Mouse (Mus musculus) gonadal fat pad, adult 2 months (tissue): Measurements from ENCODE around the gene Ccdc105. TPM values are rescaled to one million over a fixed set of nuclear protein-coding genes. Genes with fewer than 3 reads are reported as not detected.

Experiments used
- DNase-seq: peaks from one replicate; pipeline ENCODE4 v3.0.0-alpha.2; 2012; ENCODE audit warnings: low read depth
- polyA plus RNA-seq: library from polyadenylated mRNA; depleted of rRNA; stranded (reverse); fragments of >200 nt; gene quantifications from 2 replicates; pipeline ENCODE4 v1.2.3, GENCODE M21; 2012; rRNA removed

The Ccdc105 gene
- polyA plus RNA-seq = 0.05 and 0.39 TPM in 2 replicates

DNA sequence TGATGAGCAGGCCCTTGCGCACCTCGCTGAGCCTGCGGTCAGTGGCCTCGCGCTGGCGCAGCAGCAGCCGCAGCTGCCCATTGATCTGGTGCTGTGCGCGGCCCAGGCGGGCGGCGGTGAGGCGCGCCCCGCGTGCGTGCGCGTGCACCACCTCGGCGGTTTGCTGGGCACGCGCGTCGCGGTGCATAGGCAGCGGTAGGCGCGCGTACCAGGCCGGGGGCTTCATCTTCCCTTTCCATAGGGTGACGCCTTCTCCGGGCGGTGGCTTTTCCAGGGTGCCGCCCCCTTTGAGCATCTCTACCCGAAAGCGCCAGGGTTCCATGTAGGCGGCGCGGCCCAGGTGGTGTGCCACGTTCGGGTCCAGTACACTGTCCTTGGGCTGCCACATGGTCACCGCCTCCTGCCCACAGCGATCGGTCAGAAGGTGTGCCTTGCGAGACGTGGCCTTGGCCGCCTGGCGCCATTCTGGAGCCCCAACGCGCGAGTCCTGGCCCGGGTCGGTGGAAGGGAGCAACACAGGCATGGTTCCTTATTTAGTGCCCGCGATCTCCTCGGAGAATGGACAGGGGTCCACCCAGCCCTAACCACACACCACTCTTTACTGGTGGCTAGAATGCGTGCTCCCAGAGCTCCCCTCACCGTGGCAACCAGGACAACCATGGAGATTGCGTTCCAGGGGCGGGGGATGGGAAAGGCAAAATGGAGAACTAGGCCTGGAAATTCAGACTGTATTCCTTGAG lies at the start of gene Ccdc105:
Gene Ccdc105, minus strand, starts transcription at position 614 of the 740 bp plus-strand sequence.
- DNase-seq = no peak

DNA sequence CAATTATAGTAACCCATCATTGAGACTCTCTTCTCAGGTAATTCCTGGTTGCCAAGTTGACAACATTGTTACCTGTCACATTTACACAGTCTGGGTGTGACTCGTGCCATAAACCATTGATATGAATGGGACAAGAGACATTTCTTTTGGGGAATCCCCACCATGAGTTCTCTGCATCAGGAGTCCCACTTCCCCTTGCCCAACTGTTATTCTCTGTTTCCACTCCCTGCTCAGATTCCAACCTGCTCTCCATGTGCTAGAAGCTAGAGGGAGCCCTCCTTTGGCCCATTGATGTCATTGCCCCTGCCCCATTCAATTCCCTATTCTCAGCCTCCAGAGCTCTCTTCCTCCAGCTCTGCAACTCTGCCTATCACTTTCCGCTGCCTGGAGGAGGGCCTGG lies 48.6 kb upstream of the Ccdc105 start:
- no peak for DNase-seq

DNA sequence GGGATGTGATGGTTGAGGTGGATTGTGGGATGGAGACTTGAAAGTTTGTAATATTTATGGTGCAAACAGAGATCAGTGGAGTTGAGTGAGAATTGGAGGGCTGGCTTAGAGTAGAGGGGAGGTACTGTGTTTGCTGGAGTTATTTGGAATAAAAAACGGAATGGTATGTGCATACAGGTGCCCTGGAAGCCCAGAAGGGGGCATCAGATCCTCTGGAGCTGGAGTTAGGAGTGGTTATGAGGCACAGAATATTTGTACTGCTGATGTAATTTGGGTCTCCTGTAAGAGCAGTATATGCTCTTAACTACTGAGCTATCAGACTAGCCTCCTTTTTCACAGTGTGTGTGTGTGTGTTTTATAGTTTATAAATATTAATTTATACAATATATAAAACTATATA lies 37.7 kb upstream of the Ccdc105 start:
- no peak for DNase-seq

DNA sequence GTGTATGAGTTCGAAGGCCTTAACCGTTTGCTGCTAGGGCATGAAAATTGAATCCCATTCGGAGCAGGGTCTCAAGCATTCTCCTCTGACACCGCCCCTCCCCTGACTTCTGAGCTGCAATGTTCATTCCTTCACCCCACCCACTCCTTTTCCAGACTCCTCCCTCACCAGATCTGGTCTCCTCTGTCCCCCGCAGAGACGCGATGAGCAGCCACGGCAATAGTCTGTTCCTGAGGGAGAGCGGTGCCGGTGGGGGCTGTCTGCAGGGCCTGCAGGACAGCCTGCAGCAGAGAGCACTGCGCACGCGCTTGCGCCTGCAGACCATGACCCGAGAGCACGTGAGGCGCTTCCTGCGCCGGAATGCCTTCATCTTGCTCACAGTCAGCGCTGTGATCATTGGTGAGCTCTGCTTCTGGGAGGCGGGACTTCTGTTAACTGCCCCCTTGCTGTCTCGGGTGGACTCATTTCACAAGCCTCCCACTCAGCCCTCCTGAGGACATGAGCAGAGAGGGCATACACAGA lies 34.8 kb upstream of the Ccdc105 start:
- no peak for DNase-seq

DNA sequence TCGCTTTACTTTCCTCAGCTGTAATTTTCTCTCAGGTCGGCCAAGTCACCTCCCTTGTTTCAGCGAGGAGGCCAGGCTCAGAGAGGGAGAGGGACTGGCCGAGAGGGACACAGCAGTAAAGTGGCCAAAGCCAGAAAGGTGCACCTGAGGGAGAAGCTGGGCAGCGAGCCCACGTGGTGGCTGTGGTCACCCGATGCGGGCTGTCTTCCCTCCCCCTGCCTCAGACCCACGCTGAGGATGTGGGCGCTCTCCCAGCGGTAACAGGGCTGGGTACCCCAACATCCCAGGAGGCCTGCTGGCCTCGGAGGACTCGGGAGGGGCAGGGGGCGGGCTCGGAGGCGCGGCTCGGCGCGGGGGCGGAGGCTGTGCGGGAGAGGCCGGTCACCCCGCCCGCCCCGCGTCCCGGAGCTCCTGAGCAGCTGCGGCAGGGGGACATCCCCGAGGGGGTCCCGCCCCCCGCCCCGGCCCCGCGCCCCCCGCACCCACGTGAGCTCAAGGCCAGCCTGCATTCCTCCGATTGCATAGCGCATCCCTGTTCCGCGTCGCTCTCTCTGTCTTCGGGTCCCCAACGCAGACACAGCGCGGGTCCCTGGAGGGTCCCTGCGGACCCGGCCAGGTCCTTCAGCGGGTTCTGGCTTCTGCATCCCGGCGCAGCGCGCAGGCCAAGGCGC lies 27.3 kb upstream of the Ccdc105 start, which contains the start of gene Slc1a6:
Gene Slc1a6, plus strand, starts transcription at position 516 of the 671 bp plus-strand sequence.
- no peak for DNase-seq

DNA sequence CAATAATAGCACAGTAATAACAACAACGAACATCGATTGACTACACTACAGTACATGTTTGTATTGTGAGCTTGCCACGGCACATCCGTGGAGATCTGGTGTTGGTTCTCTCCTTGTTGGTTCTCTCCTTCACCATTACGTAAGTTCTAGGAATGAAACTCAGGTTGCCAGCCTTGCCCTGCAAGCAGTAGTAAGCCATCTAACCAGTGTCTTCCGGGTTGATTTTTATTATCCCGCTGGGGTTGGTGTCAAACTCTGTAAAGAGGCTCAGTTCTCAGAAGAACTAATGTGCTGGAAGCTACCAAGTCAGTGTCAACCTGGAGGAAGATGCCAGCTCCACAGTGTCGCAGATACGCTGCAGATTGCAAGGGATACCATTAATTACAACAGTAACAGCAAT lies 26.7 kb upstream of the Ccdc105 start:
- no peak for DNase-seq

DNA sequence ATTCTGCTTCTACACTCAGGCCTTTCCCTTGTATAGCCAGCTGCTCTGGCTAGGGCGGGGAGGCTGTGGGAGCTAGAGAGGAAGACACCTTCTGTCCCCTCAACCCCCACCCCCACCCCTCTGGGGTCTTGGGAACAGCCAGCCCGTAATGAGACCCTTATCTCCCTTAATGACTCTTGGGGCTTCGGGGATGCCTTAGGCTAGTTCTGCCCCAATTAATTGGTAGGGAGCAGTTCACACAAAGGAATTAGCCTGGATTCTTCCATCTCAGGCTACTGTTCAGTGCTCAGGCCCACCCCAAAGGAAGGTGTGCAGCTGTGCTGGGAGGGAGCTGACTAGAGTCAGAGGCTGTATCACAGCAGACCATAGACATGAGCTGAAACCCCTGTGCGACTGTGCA lies 23.0 kb upstream of the Ccdc105 start:
- no peak for DNase-seq

DNA sequence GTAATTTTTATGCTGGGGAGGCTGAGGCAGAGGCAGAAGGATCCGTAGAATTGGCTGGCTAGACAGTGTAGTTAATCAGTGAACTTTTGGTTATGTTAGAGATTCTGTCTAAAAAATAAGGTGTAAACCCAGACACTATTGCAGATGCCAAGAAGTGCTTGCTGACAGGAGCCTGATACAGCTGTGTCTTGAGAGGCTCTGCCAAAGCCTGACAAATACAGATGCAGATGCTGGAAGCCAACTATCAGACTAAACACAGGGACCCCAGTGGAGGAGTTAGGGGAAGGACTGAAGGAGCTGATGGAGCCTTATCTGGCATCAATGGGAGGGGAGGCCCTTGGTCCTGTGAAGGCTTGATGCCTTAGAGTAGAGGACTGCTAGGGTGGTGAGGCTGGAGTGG lies 12.7 kb upstream of the Ccdc105 start:
- DNase-seq = no peak

DNA sequence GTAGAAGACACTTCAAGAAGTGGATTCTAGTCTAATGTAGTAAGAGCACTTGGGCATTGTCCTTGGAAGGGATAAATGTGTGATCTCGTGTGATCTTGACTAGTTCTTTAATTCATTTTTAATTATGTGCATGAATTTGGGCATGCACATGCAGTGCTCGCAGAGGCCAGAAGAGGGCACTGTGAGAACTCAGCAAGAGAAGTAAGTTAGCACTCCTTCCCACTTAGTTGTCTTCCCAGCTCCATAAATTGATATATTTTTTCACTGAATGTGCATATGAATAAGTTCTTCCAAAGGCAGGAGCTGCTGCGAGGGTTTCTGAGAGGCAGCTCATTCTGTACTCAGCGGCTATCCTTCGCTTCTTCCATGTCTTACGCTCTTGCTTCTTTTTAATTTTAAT lies 3.2 kb upstream of the Ccdc105 start:
- DNase-seq = no peak

DNA sequence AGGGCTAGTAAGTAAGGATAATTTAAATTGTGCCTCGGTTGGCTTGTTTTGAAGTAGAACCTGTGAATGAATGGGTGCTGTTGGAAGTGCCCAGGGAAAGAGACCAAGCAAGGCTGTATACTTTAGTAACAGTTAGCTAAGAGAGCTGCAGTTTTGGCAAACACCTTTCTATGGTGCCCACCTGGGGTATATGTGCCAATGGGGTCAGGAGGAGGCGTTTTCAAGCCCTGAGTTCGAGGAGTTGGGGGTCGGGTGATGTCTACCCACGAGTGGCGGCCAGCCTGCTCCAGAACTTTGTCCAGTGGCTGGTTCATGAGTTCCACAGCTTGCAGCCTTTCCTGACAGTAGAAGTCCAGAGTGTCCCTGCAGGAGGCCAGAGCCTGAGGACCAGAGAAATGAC lies 3.9 kb downstream of the Ccdc105 start:
- no peak for DNase-seq

DNA sequence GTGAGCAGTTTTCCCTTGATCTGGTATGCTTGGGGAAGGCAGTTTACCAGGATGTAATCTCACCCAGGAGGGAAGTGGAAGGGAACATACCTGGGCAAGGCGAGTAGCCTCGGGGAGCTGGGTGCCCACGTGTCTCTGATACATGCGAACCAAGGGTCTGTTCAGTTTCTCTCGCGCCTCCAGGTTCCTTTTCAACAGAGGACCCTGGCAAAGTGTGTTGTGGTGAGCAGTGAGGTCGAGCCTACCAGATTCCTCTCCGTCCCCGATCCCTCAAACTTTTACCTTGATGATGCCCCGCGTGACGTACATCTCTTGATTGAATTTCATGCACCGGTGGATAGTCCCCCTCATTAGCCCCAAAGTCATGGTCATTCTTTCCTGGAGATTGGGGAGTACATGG lies 4.7 kb downstream of the Ccdc105 start:
- DNase-seq = no peak

DNA sequence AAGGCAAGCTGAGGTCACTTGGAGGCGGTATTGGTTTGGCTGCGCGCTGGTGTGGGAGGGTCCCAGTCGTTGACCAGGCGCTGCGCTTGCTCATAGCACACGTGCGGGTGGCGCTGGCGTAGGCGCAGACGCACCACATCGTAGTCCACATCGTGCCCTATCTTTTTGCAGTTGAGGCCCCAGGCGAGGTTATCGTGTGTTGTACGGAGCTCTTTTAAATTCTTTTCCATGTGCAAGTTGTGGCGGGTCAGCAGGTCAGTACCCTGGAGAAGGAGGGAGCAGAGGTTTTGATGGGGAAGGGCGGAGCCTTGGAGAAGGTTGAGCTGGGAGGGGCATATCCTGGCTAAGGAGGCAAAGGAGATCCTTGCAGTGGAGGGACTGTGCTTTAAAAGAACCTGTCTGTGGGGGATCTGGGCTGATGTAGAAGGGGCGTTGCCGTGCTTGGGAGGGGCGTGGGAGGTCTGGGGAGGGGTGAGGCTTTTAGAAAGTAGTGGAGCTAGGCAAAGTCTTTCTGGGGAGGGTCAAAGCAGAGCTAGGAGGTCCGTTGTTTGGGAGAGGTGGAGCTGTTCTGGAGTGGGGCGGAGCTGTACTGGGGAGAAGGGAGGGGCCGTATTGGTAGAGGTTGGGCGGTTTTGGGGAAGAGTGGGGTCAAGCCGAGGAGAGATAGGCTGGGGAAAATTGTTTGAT lies 5.7 kb downstream of the Ccdc105 start:
- DNase-seq = no peak

DNA sequence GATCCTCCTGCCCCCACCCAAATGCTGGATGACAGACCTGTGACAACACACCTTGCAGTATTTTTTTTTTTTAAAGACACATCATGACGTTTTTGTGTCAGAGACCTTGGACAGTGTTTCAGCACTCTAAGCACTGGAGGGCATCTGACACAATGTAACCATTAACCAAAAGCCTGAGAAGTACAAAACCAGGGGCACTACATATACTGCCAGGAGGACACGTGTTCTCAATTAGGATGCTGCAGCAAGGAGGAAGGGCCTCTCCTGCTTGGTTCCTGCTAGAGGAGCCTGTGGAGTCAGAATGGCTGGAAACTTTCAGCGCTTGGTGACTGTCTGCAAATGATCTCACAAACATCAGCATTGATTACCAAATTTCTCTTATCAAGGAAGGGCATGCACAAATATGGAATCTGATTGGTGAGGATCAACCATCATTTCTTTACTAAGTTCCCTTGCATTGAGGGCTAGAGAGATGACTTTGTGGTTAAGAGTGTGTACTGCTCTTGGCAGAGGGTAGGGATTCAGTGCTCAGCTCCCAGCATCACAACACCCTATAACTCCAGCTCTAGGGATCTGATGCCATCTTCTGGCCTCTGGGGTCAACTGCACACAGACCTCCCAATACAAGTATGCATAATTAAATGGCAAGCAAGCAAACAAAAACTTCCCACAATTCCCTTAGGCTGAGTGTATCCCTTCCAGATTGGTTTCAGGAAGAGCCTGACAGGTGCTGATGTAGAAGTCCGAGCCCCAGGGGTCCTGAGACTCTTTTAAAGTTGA lies 7.2 kb downstream of the Ccdc105 start:
- DNase-seq = no peak

DNA sequence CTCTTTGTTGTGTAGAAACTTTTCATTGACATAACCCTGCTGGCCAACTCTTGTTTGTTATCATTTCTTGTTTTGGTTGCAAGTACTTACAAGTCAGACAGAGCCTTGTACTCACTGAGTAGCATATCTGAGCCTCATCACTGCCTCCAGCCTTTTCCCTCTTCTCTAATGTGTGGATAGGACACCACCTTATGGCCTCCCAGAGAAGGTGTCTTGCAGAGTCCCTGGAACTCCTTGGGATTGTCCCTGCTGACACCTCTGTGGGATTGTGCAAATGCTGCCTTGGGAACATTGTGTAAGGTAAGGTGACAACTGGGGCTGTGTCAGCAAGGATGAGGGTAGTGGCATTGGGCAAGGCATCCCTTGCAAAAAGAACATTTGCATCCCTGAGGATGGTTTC lies 9.1 kb downstream of the Ccdc105 start:
- peak; percentile 60 for DNase-seq

DNA sequence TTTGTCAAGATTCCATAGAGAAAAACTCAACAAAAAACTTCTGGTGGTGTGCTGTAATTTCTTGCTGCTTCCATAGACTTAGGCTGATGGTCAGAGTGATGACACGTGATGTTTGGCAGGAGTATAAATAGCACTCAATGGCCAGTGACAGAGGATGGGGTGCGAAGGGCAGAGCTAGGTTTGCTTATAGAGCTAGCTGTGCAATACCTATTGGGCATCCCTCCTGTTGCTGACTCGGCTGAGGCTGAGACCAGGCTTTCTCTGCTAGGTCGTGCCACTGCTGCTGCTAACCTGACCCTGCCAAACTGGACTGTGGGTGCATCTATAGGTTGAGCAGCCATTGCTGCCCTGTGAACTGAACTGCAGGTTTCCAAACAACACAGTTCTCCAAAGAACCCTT lies 13.0 kb downstream of the Ccdc105 start:
- no peak for DNase-seq

DNA sequence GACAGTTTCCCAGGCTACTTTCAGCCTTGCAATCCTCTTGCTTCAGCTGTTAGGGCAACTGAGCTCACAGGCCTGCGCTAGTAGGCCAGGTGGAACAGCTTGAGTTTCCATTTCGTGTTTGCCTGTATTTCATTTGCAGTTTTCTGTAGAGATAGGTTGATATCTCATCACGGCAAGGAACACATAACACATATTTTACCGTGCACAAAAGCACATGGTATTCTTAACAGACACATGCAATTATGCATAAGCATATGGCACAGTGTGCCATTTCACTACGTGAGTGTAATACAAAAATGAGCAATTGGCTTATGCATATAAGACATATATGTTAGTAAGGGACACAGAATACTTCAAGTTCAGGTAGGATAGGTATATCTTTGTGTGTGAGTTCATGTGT lies 25.0 kb downstream of the Ccdc105 start:
- DNase-seq = no peak

DNA sequence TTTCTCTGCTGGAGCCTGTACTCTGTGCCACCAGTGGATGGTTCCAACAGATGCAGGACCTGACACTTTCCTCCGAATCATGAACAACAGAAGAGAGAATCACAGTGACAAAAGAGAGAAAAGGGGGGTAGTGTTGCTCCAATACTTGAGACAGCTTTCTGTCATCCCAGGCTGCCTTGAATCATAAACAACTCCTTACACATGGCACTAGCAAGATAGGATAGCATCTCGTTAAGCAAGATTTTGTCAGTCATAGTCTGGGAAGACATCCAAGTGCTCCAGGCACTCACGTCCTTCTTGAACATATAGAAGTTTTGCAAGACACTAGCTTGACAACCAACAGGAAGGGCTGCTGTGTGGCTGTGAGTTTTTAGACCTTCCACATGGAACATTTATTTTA lies 25.8 kb downstream of the Ccdc105 start:
- peak; percentile 98 for DNase-seq

DNA sequence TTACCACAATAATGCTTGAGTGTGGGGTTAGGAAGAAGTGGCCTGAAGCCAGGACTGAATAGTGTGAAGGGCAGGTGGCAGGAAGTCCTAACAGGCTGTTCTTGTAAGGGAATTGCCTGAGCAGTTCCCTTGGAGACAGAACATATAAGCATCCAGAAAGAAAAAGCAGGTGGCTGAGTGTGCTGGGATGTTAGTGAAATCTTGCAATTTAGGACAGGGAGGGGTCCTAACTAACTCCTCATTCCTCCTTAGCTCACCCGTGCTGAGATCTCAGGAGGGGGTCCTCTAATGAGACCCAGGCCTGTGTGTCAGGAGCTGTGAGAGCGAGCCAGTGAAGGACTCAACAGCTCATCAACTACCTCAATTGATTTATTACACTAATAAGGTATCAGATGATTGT lies 29.4 kb downstream of the Ccdc105 start:
- DNase-seq = no peak

DNA sequence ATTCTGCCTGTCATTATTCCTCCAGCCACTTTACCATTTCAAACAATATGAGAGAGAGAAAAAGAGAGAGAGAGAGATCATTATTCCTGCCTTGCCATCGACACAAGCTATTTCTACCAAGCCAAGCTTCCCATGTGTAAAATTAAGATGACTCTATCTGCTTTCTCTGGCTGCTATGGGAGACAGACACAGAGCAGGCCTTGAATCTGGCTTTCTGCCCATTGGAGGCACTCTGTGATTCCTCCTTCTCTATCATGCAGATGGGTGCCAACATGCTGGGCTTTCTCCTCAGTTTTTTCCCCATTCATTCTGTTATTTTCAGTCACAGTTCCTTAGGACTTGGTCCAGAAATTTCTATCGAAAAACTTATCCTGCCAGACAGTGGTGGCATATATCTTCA lies 30.2 kb downstream of the Ccdc105 start:
- DNase-seq = no peak

DNA sequence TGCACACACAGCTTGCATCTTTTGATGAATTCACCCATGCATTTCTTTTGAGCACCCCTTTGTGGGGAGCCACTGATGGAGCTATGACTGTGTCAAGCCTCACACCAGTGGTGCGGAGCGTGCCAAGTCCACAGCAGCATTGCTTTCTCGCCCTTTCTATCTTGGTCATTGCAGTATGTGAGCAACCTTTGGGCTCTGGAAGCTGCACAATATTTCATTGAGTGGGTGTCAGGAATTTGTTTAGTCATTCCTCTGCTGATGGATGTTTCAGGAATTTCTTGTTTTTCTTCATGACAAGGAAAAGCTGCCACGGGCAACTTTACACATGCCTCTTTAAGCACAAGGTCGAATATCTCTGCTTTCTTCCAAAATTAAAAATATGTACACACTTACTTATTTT lies 30.8 kb downstream of the Ccdc105 start:
- no peak for DNase-seq

DNA sequence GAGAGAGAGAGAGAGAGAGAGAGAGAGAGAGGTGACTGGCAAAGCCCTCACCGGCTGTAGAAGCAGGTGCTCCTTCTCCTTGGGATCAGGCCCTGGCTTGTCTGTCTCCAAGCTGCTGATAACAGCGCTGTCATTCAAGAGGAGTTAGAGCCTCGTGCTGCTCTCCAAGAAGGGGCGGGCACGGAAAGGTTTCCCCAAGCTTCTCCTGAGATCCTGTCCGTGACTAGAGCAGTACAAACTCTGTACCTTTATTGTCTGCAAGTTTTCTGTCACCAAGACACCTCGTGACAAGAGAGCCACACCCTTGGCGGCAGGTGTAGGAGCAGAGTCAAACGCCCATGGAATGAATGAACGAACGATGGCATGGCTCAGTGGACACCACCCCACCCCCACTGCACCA lies 34.8 kb downstream of the Ccdc105 start, which contains the start of gene Casp14:
Gene Casp14, minus strand, starts transcription at position 239 of the 400 bp plus-strand sequence.
- no peak for DNase-seq

DNA sequence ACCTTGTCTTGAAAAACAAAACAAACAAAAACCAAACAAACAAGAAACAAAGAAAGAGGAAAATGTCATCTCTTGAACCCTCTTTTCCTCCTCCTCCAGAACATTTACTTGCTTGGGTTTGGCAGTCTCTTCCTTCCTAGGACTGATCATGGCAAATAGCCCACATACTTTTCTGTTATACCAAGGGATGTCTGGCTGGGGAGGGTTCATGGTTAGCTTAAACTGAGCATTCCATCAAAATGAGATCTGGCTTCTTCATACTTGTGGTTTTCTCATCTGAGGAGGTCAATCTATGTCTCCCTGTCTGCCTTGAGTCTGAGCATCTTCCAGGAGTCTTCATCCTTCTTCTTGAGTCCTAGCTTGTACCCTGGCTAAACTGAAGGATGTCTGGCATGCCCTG lies 36.6 kb downstream of the Ccdc105 start:
- DNase-seq = no peak
